Mouse (Mus musculus) hindbrain, embryonic 12.5 days (tissue): Measurements from ENCODE around the gene Hk3. TPM values are rescaled to one million over a fixed set of nuclear protein-coding genes. Genes with fewer than 3 reads are reported as not detected.

Source experiments
- ATAC-seq: fragments of 200-750 bp; cut with Nextera tagmentation; 2 replicates; pipeline ENCODE4 v1.8.0; 2017; ENCODE audit warnings: moderate TSS enrichment; ENCODE audit not compliant: low FRiP score
- H3K27ac ChIP-seq: fragments of 300-500 bp; sonication (generic); 2 replicates; pipeline ENCODE4 v1.5.1; 2016; ENCODE audit warnings: mild to moderate bottlenecking
- H3K27me3 ChIP-seq: fragments of 300-500 bp; sonication (generic); 2 replicates; pipeline ENCODE4 v1.6.1; 2016; ENCODE audit warnings: mild to moderate bottlenecking
- H3K36me3 ChIP-seq: fragments of 300-500 bp; sonication (generic); 2 replicates; pipeline ENCODE4 v1.6.1; 2016; ENCODE audit warnings: mild to moderate bottlenecking
- H3K4me1 ChIP-seq: fragments of 300-500 bp; sonication (generic); 2 replicates; pipeline ENCODE4 v1.6.1; 2016
- H3K4me2 ChIP-seq: fragments of 300-500 bp; sonication (generic); replicated peaks from 2 replicates; pipeline ENCODE4 v1.6.1; 2016; ENCODE audit warnings: mild to moderate bottlenecking
- H3K4me3 ChIP-seq: fragments of 300-500 bp; sonication (generic); 2 replicates; pipeline ENCODE4 v1.5.1; 2016; ENCODE audit warnings: mild to moderate bottlenecking
- H3K9ac ChIP-seq: fragments of 300-500 bp; sonication (generic); 2 replicates; pipeline ENCODE4 v1.6.1; 2016; ENCODE audit warnings: mild to moderate bottlenecking, moderate library complexity
- H3K9me3 ChIP-seq: fragments of 300-500 bp; sonication (generic); replicated peaks from 2 replicates; pipeline ENCODE4 v1.6.1; 2016; ENCODE audit warnings: mild to moderate bottlenecking
- WGBS: fragments of 180-500 bp; shearing (Covaris S2); methylation state at CpG from one replicate; pipeline ENCODE4 v1.1.7; 2016; 5-methylcytosine and 5-hydroxymethylcytosine counted together
- polyA plus RNA-seq: library from polyadenylated mRNA; unstranded; fragments of >200 nt; fragmentation: Nextera tagmentation; extraction: Ambion mirVana; gene quantifications from 2 replicates; pipeline ENCODE4 v1.2.1, GENCODE M21; 2016

Hk3 gene
- polyA plus RNA-seq, 1 experiment from 2014 or later, result 0.87 TPM

- 0 out of 2 replicates have a peak, but pooled peaks cover 6% of the 10 kb centered on the region for H3K4me1 ChIP-seq
- no peak overlapping the region for H3K27ac ChIP-seq
- no peaks in the 10 kb centered on the region for H3K9me3 ChIP-seq
- H3K4me3 ChIP-seq, result no peak overlapping the region
- WGBS, result 81% methylated on average over 8 of the region's 8 CpGs
- peaks cover 19% of the 10 kb centered on the region for H3K27me3 ChIP-seq
- no peaks in the 10 kb centered on the region for H3K36me3 ChIP-seq
- H3K9ac ChIP-seq, result no peak overlapping the region
- no peak for ATAC-seq
- no peak overlapping the region for H3K4me2 ChIP-seq
Measured at GRCm38 (mm10) chr13:55017898-55018599, 3.1 kb downstream of the Hk3 start.

GRCm38 (mm10) chr13:55017154-55017897, 3.9 kb downstream of the Hk3 start:
- no peaks in the 10 kb centered on the region for H3K9me3 ChIP-seq
- H3K9ac ChIP-seq, result no peak overlapping the region
- H3K27me3 ChIP-seq, result peaks cover 19% of the 10 kb centered on the region
- H3K27ac ChIP-seq, result no peak overlapping the region
- no peaks in the 10 kb centered on the region for H3K36me3 ChIP-seq
- WGBS, result 91% methylated on average over 12 of the region's 12 CpGs
- H3K4me1 ChIP-seq, result peaks cover 6% of the 10 kb centered on the region; the same call in 1 of the 2 replicates
- no peak for ATAC-seq
- H3K4me3 ChIP-seq, result no peak overlapping the region
- H3K4me2 ChIP-seq, result no peak overlapping the region

DNA sequence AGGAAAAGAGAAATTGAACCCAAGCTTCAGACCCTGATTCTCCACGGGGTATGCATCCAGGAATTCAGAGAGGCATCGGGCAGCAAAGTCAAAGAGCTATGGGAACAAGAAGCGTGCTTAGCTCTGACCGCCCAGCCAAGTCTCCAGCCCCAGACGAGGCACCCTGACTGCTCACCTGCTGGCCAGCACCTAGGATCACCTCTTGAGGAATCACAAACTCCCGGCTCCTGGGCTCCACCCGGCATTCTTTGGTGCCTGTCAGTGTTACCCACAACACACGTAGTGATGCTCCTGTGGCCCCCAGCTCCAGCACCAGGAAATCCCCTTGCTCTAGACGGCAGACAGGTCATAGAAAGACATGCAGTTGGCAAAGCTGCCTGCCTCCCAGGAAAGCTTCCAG, 6.7 kb downstream of the Hk3 start:
- ATAC-seq, result no peak
- H3K36me3 ChIP-seq, result no peaks in the 10 kb centered on the region
- no peak overlapping the region for H3K27ac ChIP-seq
- peaks cover 10% of the 10 kb centered on the region; the same call in 1 of the 2 replicates for H3K4me1 ChIP-seq
- H3K9ac ChIP-seq, result no peak overlapping the region
- no peak overlapping the region for H3K4me2 ChIP-seq
- no peak overlapping the region for H3K4me3 ChIP-seq
- H3K27me3 ChIP-seq, result peaks cover 42% of the 10 kb centered on the region
- H3K9me3 ChIP-seq, result no peaks in the 10 kb centered on the region
- WGBS, result 32% methylated on average over 9 of the region's 9 CpGs

- Histone ChIP-seq H3K4me1 (peaks cover 13% of the 10 kb centered on the region), H3K9ac (no peak overlapping the region), H3K27me3 (peaks cover 45% of the 10 kb centered on the region), H3K27ac (no peak overlapping the region), H3K36me3 (no peaks in the 10 kb centered on the region), H3K4me3 (no peak overlapping the region), H3K9me3 (no peaks in the 10 kb centered on the region), H3K4me2 (no peak overlapping the region)
- no peak for ATAC-seq
- 8% methylated on average over 9 of the region's 9 CpGs for WGBS
Measured at GRCm38 (mm10) chr13:55013702-55014344, 7.4 kb downstream of the Hk3 start.

- peak; percentile 33; the same call in 1 of the 2 replicates for ATAC-seq
- Histone ChIP-seq H3K4me2 (peak overlapping the region; percentile 2; the same call in 1 of the 2 replicates), H3K4me1 (peaks cover 26% of the 10 kb centered on the region), H3K27me3 (peaks cover 46% of the 10 kb centered on the region), H3K36me3 (no peaks in the 10 kb centered on the region), H3K9me3 (no peaks in the 10 kb centered on the region), H3K9ac (no peak overlapping the region), H3K4me3 (no peak overlapping the region), H3K27ac (no peak overlapping the region)
- 7% methylated on average over 14 of the region's 14 CpGs for WGBS
Measured at GRCm38 (mm10) chr13:55011981-55012478, 9.2 kb downstream of the Hk3 start.

GRCm38 (mm10) chr13:55011103-55011502, 10.1 kb downstream of the Hk3 start:
- Histone ChIP-seq H3K27ac (no peak overlapping the region), H3K4me3 (no peak overlapping the region), H3K9ac (no peak overlapping the region), H3K4me2 (no peak overlapping the region), H3K36me3 (no peaks in the 10 kb centered on the region), H3K9me3 (no peaks in the 10 kb centered on the region), H3K27me3 (peaks cover 53% of the 10 kb centered on the region), H3K4me1 (peaks cover 31% of the 10 kb centered on the region)
- no peak for ATAC-seq
- 83% methylated on average over 15 of the region's 15 CpGs for WGBS

- ATAC-seq, result peak; percentile 59
- Histone ChIP-seq H3K27ac (no peak overlapping the region), H3K4me2 (no peak overlapping the region), H3K9ac (no peak overlapping the region), H3K27me3 (peaks cover 64% of the 10 kb centered on the region), H3K4me3 (no peak overlapping the region), H3K36me3 (no peaks in the 10 kb centered on the region), H3K9me3 (no peaks in the 10 kb centered on the region), H3K4me1 (peaks cover 42% of the 10 kb centered on the region)
- WGBS, result 37% methylated on average over 6 of the region's 6 CpGs
Measured at GRCm38 (mm10) chr13:55008589-55008988, 12.6 kb downstream of the Hk3 start.

- H3K4me3 ChIP-seq, result no peak overlapping the region
- H3K27ac ChIP-seq, result no peak overlapping the region
- no peak overlapping the region for H3K9ac ChIP-seq
- ATAC-seq, result no peak
- peaks cover 35% of the 10 kb centered on the region for H3K4me1 ChIP-seq
- no peak overlapping the region for H3K4me2 ChIP-seq
- no peaks in the 10 kb centered on the region for H3K9me3 ChIP-seq
- H3K36me3 ChIP-seq, result no peaks in the 10 kb centered on the region
- 83% methylated on average over 7 of the region's 7 CpGs for WGBS
- peaks cover 76% of the 10 kb centered on the region for H3K27me3 ChIP-seq
Measured at GRCm38 (mm10) chr13:55006415-55006742, 14.8 kb downstream of the Hk3 start.

GRCm38 (mm10) chr13:55005691-55006414, 15.3 kb downstream of the Hk3 start:
- WGBS, result 66% methylated on average over 31 of the region's 31 CpGs
- Histone ChIP-seq H3K27ac (peak overlapping the region; percentile 7; the same call in 1 of the 2 replicates), H3K4me2 (no peak overlapping the region), H3K4me3 (no peak overlapping the region), H3K27me3 (peaks cover 77% of the 10 kb centered on the region), H3K4me1 (peaks cover 35% of the 10 kb centered on the region), H3K36me3 (no peaks in the 10 kb centered on the region), H3K9ac (peak overlapping the region; percentile 32), H3K9me3 (no peaks in the 10 kb centered on the region)
- peak; percentile 14; the same call in 1 of the 2 replicates for ATAC-seq

DNA sequence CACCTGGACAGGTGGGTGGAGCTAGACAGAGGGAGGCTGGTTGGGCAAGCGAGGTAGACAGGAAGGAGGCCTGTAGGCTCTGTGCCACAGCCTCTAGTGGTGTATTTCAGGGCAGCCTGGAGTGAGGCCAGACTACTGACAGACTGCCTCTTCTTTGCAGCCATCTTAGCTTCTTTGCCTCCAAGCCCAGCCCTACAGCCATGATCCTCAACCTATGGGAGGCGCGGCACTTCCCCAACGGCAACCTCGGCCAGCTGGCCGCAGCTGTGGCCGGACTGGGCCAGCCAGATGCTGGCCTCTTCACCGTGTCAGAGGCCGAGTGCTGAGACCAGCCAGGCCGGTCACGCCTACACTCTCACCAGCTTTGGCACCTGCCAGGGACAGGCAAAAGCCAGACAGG, 16.5 kb downstream of the Hk3 start:
- Histone ChIP-seq H3K27me3 (peaks cover 78% of the 10 kb centered on the region), H3K4me1 (peaks cover 40% of the 10 kb centered on the region), H3K36me3 (no peaks in the 10 kb centered on the region), H3K4me3 (no peak overlapping the region), H3K9ac (0 out of 2 replicates have a peak overlapping the region, but pooled peaks have one; percentile 32), H3K27ac (no peak overlapping the region), H3K9me3 (no peaks in the 10 kb centered on the region), H3K4me2 (no peak overlapping the region)
- WGBS, result 75% methylated on average over 11 of the region's 11 CpGs
- no peak for ATAC-seq

- no peaks in the 10 kb centered on the region for H3K9me3 ChIP-seq
- H3K36me3 ChIP-seq, result no peaks in the 10 kb centered on the region
- no peak overlapping the region for H3K4me3 ChIP-seq
- H3K27ac ChIP-seq, result no peak overlapping the region
- no peak overlapping the region for H3K9ac ChIP-seq
- WGBS, result 79% methylated on average over 10 of the region's 10 CpGs
- peaks cover 89% of the 10 kb centered on the region for H3K27me3 ChIP-seq
- no peak overlapping the region for H3K4me2 ChIP-seq
- ATAC-seq, result no peak
- H3K4me1 ChIP-seq, result peaks cover 30% of the 10 kb centered on the region
Measured at GRCm38 (mm10) chr13:55002090-55002489, 19.1 kb downstream of the Hk3 start.

- Histone ChIP-seq H3K27ac (no peak overlapping the region), H3K36me3 (no peaks in the 10 kb centered on the region), H3K4me1 (peaks cover 24% of the 10 kb centered on the region), H3K4me2 (no peak overlapping the region), H3K9ac (no peak overlapping the region), H3K4me3 (no peak overlapping the region), H3K27me3 (peaks cover 88% of the 10 kb centered on the region), H3K9me3 (no peaks in the 10 kb centered on the region)
- 81% methylated on average over 10 of the region's 10 CpGs for WGBS
- ATAC-seq, result no peak
Measured at GRCm38 (mm10) chr13:55000433-55000832, 20.8 kb downstream of the Hk3 start.
